Mouse (Mus musculus) retina, postnatal 7 days (tissue): ENCODE results near the gene Psrc1.

Experiments used
- DNase-seq: peaks from one replicate; pipeline ENCODE4 v3.0.0-alpha.2; 2012; ENCODE audit warnings: low read depth, low spot score

The Psrc1 gene

DNA sequence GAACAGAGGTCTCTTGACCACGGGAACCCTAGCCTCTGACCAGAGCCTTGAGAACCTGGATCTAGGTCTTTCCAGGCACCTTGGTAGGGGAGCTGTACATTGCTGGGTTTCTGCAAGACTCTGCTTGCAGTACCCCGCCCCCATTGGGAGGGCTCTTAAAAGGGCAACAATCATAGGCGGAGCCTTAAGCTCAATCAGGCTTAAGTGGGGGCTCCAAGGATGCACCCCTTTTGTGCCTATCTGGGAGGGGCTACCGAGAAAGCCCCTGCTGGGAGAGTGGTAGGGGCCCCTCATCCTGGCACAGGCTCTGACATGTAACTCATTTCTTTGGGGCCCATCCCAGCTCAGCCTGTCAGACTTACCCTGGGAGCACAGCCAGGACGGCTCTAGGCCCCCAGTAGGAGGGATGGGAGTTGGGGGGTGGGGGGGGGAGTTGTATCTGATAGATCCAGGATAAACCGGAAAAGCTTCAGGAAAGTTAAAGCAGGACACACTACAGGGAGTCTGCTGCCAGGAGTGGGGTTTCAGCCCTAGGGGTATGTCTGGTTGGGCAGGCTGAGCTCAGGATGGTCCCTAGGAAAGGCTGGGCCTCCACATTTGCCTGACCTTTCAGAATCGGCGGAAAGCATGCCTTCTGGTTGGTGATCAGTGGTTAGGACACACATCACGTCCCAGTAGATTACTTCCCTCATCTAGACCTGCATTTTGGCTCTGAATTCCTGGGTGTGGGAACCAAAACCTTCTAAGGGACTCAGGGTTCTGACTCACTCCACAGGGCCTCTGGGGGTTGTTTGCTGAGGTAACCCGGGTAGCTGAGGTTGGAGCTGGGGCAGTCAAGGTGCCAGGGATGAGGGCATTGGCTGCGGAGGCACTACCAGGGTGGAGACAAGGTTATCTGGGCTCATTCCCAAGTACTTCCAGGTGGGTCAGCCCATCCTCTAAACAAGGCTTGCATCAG lies 40.5 kb downstream of the Psrc1 start:
- DNase-seq = no peak

- DNase-seq = no peak
Measured at GRCm38 (mm10) chr3:108424944-108425623, 41.4 kb downstream of the Psrc1 start.

- DNase-seq = no peak
Measured at GRCm38 (mm10) chr3:108425624-108426018, 42.0 kb downstream of the Psrc1 start.

DNA sequence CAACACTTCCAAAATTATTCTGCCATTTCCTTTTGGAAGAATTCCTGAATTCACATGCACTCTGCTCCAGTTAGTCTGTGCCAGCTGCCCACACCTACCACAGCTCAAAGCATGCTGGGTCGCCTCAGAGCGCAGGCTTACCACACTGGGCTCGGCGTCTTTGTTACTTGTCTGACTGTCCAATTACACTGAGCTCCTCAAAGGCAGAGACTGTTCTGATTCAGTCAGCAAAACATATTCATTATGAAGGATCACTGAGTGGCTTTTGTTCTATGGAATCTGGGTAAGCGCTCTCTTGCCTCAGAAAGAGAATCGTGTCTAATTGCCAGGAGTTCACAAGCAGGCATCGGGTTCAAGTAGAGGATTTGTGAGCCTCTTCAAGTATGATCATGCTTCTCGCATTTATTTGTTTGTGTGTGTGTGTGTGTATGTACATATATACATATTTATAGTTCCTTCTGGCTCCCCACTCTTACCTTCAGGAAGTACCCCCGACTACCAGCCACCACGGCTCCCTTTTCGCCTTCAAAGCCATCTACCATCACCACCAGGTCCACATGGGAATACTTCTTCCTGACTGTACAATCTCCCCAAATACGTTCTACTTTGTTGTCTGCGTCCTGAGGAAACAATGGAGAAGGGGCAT lies 49.0 kb downstream of the Psrc1 start:
- DNase-seq = no peak

- no peak for DNase-seq
Measured at GRCm38 (mm10) chr3:108433188-108433880, 49.7 kb downstream of the Psrc1 start.

DNA sequence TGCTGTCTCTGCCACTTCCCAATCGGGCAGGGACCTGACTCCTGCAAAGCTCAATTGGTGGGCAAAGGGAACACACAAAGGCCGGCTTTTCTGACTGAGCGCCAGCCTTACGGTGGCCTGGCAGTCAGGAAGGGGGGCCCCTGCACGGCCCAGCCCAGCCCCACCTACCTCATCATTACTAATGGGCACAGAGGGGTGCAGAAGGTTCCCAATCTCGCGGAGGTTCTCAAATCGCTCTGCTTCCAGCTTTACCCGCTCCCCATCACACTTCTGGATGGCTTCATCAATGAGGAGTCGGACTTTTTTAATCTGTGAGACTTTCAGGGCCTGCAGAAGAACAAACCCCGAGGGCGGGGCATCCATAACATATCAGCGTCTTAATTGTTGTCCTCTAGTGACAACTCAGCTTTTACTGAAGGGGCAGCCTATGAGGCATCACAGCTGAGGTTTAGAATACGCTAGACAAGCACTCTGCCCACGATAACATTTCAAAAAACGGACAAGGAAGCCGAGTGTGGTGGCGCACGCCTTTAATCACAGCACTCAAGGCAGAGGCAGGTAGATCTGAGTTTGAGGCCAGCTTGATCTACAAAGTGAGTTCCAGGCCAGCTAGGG lies 50.3 kb downstream of the Psrc1 start:
- DNase-seq = no peak

DNA sequence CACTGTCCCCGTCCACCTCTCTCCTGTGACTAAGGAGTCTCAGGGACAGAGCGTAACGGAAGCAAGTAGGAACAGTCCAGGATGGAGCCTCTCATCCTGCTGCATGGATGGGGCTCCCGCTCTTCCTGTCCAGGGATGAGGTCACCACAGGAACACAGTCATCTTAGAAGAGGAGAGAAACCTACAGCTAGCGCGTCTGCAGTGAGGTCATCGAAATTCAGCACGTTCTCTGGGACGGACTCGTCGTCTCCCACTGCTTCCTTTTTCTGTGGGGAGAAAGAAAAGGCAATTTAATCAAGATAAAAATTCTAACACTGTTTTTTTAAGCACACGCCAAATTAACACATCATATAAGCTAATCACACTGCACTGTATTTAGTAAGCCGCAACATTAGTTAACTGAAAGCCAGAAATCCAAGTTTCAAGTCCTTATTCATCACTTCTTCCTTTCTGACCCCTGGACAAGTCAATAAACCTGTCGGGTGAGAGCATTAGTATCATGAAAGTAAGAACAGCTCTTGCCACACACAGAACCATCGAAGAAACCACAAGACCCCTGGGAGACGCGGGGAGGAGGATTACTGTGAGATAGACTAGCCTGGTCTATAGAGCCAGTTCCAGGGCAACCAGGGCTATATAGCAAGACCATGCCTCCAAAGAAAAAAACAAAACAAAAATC lies 52.2 kb downstream of the Psrc1 start:
- no peak for DNase-seq

- no peak for DNase-seq
Measured at GRCm38 (mm10) chr3:108436380-108436714, 52.7 kb downstream of the Psrc1 start.
